Comparison of ENCODE assay signal across 24 mouse cellular contexts in the genomic region with DNA sequence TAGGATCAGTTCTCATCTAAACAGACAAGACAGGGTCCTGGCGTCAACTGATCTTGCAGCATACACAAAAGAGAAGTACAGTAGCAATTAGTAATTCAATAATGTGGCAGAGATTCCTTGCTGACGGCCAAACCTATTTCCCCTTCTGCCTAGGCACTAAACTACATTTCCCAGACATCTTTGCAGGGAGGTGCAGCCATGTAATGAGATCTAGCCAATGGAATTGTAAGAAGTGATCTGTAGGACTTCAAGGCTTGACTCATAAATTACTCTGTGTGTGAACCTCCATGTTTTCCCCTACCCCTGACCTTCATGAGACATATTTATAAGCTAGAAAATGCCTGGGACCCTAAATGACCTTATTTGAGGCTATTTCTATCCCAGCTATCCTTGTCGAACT.
DNase-seq lines count a peak whose midpoint lies in the region; TF ChIP-seq lines count a peak whose summit lies in the region.
"Had no signal": no experiment of that assay in that cellular context is flagged by ENCODE, and none has a peak within 500 bp of the region (broad histone marks: within the 10 kb centered on the region; RNA-seq: fewer than 3 reads in every experiment).

No protein-coding gene starts in this region.

- peak overlapping the region; percentile 68; the same call in 1 of the 2 replicates for H3K27ac ChIP-seq in layer of hippocampus, adult 2 months
- H3K27ac ChIP-seq: forebrain, embryonic 10.5 days; forebrain, embryonic 13.5 days; heart, adult 2 months; heart, embryonic 10.5 days; heart, embryonic 13.5 days had no signal

- no peak overlapping the region for H3K4me3 ChIP-seq in layer of hippocampus, adult 2 months
- H3K4me3 ChIP-seq: forebrain, embryonic 10.5 days; forebrain, embryonic 13.5 days; heart, adult 2 months; heart, embryonic 10.5 days; heart, embryonic 13.5 days; hindbrain, embryonic 15.5 days had no signal

- no peak for TF ChIP-seq CTCF in layer of hippocampus, adult 2 months (conservative IDR thresholded peaks at IDR 0.05)

- no peak for DNase-seq in layer of hippocampus, adult 2 months (ENCODE audit: low spot score in 2 of 2)
- DNase-seq in layer of hippocampus, adult 9-11 months: no peak
- DNase-seq in ES-CJ7 (ENCODE audit: low read depth, low spot score) (peak; percentile 12), R1 (ENCODE audit: low read depth, low spot score) (peak; percentile 49)
- peak; percentile 38 for DNase-seq in telencephalon, adult 2 months (ENCODE audit: low read depth, low spot score)
- no peak for DNase-seq in T-cell, adult 2 months (ENCODE audit: low spot score)
- DNase-seq in thymus, adult 18-20 months: no peak
- DNase-seq: adrenal gland, adult 8-10 months; adrenal gland, postnatal 25 days; B cell, adult 2 months; cerebellum, adult 18-20 months; cerebellum, adult 9-10 months; cerebellum, postnatal 14 days; forebrain, postnatal 0 days; gastrocnemius, postnatal 10 days; gastrocnemius, postnatal 36 days; heart, adult 2 months; heart, postnatal 14 days; heart, postnatal 4 days had no signal

Comparison
In these comparisons a context has a peak if more than half of its experiments do, and no peak if none do; other contexts are left out.
1. DNase-seq: peak in ES-CJ7 (single experiment), R1 (single experiment) and telencephalon, adult 2 months (single experiment); none in layer of hippocampus, adult 2 months (0 of 2), layer of hippocampus, adult 9-11 months (single experiment), T-cell, adult 2 months (single experiment) and thymus, adult 18-20 months (0 of 2).